Mouse (Mus musculus): ENCODE measurements around the gene Rhoa.

DNA sequence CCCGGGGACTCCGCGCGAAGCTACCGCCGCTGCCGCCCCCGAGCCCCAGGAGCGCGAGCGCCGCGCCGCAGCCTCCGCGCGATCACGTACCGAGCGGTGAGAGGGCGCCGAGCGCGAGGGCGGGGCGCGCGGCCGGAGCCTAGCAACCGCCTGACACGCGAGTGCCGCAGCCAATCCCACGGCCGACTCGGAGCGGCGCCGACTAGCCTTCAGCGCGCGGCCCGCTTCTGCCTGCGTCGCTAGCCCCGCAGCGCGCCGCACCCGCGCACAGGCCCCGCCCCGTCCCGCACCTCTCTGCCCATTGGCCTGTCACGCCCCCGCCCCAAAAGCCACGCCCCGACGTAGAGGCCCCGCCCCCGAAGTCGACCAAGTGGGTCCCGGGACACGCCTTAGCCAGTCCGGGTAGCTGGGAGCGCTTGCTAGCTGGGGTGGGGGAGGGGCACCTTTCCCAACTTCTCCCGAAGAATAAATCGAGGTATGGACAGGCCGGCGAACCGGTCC lies 42.2 kb upstream of the Rhoa start, which contains the start of gene Dag1:
- no peak for TF ChIP-seq CTCF (IDR thresholded peaks at IDR 0.05; ENCODE audit: low read depth, low read length)
- no peak for TF ChIP-seq EP300 (IDR thresholded peaks at IDR 0.05; ENCODE audit: insufficient read depth, low read depth, low read length)
- TF ChIP-seq POLR2A (IDR thresholded peaks at IDR 0.05; ENCODE audit: insufficient read depth, low read length), result peak; percentile 25

Measured in ES-Bruce4 (cell line).